Mouse (Mus musculus): ENCODE data around the gene Axin2. TPM values are rescaled to one million over a fixed set of nuclear protein-coding genes. Genes with fewer than 3 reads are reported as not detected.

Axin2 gene
- polyA plus RNA-seq, 1 experiment from 2014 or later: 5.4 TPM

DNA sequence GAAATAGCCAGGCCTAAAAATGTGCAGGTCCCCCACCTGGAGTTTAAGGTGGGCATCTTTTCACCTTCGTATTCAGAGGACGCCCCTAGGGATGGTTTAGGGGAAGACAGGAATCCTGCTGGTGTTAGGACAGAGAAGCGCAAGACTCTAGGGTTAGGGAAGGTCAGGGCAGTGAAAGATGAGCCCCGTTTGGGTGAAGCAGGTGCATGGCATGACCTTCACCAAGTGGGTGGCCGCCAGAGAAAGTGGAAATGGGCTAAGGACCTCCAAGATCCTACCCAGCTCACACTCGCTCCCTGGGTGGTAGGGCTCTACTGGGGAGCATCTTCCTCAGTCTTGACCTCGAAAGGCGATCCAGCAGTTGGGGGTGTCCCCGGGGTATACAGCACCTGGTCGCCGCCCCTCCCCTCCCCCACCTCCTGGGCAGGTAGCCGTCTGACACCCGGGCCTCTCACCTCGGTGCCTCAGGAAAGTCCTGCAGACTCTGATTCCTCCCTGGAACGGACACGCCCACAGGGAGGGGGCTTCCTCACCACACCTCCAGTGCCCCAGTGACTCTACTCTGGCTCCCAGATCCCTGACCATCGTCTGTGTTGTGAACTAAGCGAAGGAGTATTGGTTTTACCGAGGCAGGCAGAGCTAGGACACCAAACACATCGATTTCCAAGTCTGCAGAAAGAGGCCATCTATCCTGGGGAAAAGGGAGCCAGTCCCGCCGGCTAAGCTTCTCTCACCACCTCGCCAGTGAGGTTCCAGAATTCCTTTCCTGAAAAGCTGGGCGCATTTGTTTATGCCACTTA is 10.6 kb upstream of the Axin2 start:
- Histone ChIP-seq H3K9me3 (no peaks in the 10 kb centered on the region), H3K36me3 (no peaks in the 10 kb centered on the region), H3K4me3 (replicated peaks) (no peak overlapping the region), H3K4me1 (replicated peaks) (peaks cover 10% of the 10 kb centered on the region), H3K9ac (no peak overlapping the region), H3K4me2 (replicated peaks) (peak overlapping the region; percentile 55), H3K27ac (no peak overlapping the region), H3K27me3 (replicated peaks) (no peaks in the 10 kb centered on the region; the same call in 1 of the 2 replicates)
- peak; percentile 36; the same call in 1 of the 2 replicates for ATAC-seq
- 10% methylated on average over 24 of the region's 24 CpGs for WGBS

DNA sequence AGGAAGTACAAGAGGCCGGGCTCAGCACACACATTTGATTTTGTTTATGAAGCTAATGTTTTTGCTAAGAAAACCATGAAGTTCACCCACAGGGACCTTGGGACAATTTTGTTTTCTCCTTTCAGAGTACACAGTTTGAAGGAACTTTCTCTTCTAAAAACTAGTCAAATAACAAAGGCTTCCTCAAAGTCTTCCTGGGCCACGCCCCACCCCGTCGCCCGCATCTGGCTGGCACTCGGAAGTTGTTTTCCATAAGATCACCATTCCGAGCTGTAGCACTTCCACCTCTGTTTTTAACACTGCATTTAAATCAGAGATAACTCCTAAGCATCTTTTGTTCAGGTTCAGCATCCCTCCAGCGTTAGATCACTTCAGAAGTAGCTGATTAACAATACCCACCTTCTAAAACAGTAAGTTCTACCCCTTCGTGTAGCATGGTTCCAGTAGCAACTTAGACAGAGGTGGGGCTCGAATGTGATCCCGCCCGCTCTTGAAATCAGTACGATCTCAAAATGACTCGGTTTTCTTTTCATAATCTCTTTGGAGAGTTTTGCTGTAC is 9.7 kb upstream of the Axin2 start:
- 4% methylated on average over 14 of the region's 14 CpGs for WGBS

DNA sequence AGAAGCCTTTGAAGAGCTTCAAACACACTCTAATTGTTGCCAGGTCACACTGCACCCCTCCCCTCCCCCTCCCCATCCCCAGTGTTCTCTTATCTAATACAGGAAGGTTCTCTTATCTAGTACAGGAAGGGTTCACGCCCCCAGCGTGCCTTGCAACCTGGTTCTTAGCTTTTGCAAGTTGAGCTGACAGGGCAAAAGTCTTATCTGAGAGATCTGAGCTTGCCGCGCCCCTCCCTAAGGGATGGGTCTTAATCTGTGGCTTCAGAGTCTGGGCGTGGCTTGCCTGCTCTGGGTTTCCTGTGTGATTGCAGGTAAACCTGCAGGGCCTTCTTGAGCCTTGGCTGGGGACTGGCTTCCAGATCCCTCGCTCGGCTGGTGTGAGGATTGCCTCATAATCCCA is 9.2 kb upstream of the Axin2 start:
- Histone ChIP-seq H3K4me1 (replicated peaks) (peaks cover 10% of the 10 kb centered on the region), H3K4me2 (replicated peaks) (peak overlapping the region; percentile 55), H3K36me3 (no peaks in the 10 kb centered on the region), H3K27me3 (replicated peaks) (no peaks in the 10 kb centered on the region; the same call in 1 of the 2 replicates), H3K4me3 (replicated peaks) (no peak overlapping the region), H3K9me3 (no peaks in the 10 kb centered on the region), H3K27ac (0 out of 2 replicates have a peak overlapping the region, but pooled peaks have one; percentile 54), H3K9ac (no peak overlapping the region)
- WGBS: 27% methylated on average over 7 of the region's 7 CpGs
- ATAC-seq: peak; percentile 76

More for the DNA sequence above, 9.7 kb upstream of the Axin2 start:
- Histone ChIP-seq H3K27ac (0 out of 2 replicates have a peak overlapping the region, but pooled peaks have one; percentile 54), H3K4me2 (replicated peaks) (peak overlapping the region; percentile 55), H3K4me1 (replicated peaks) (peaks cover 10% of the 10 kb centered on the region), H3K9me3 (no peaks in the 10 kb centered on the region), H3K4me3 (replicated peaks) (no peak overlapping the region), H3K27me3 (replicated peaks) (no peaks in the 10 kb centered on the region; the same call in 1 of the 2 replicates), H3K36me3 (no peaks in the 10 kb centered on the region), H3K9ac (no peak overlapping the region)
- peak; percentile 5 for ATAC-seq

DNA sequence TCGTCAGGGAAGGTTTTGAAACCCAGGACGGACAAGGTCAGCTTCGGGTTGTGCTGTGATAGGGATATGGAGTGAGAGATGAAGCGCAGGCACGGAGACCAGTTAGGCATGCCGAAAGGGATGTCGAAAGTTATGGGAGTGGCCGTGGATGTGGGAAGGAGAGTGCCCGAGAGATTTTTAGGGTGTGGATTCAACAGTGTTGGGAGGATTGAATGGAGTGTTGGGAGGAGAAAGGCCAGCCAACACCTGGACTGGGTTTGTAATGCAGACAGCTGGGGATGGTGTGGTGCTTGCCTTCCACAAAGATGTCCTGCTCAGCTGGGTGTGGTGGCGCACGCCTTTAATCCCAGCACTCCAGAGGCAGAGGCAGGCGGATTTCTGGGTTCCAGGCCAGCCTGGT is 8.0 kb upstream of the Axin2 start:
- Histone ChIP-seq H3K4me2 (replicated peaks) (no peak overlapping the region), H3K27ac (no peak overlapping the region), H3K27me3 (replicated peaks) (no peaks in the 10 kb centered on the region; the same call in 1 of the 2 replicates), H3K9me3 (no peaks in the 10 kb centered on the region), H3K4me3 (replicated peaks) (no peak overlapping the region), H3K4me1 (replicated peaks) (peaks cover 10% of the 10 kb centered on the region), H3K9ac (no peak overlapping the region), H3K36me3 (no peaks in the 10 kb centered on the region)
- no peak for ATAC-seq
- 95% methylated on average over 12 of the region's 12 CpGs for WGBS

DNA sequence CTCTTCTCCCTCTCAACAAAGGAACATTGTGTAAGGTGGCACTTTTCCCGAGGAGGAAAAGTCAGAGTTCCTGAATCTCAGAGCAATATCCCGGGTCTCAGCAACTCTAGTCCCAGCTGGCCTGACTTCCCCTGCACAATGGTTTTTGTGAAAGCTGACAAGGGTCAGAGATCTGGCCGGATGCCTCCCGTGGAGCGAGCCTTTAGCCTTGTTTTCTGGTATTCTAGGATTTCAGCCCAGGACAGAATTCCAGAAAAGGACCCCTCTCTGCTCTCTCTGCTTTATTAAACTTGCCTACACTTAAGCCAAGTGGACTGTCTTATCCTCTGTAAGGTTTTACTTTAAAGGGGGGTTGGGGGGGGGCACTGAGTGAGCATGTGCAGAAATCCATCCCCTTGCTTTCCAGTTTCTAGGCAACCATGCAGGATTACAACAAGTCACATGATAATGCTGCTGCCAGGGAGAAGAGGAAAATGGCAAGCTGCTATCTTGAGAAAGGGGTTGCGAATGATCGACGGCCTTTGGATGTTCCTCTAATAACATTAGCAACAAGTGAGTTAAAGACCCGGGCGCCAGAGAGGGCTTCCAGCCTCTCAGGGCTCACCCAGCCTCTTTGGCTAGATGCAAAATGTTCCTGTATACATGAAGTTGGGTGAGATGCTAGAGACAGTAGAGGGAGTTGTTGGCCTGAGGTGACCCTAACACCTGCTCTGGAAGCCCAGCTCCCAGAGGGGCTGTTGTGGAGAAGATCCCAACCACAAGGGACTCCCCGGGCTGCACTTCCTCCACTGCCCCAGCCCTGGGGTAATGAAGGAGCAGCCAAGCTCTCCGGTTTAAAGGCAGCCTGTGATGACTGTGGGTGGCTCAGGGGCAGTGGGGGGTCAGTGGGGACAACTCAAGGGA is 2.5 kb upstream of the Axin2 start:
- H3K27me3 ChIP-seq (replicated peaks): no peaks in the 10 kb centered on the region
- H3K4me2 ChIP-seq (replicated peaks): no peak overlapping the region
- 0 out of 2 replicates have a peak, but pooled peaks cover 8% of the 10 kb centered on the region for H3K4me1 ChIP-seq (replicated peaks)
- 32% methylated on average over 12 of the region's 12 CpGs for WGBS
- H3K27ac ChIP-seq: no peak overlapping the region
- no peak for ATAC-seq
- H3K36me3 ChIP-seq: no peaks in the 10 kb centered on the region
- no peak overlapping the region for H3K9ac ChIP-seq
- no peaks in the 10 kb centered on the region for H3K9me3 ChIP-seq
- H3K4me3 ChIP-seq (replicated peaks): no peak overlapping the region

DNA sequence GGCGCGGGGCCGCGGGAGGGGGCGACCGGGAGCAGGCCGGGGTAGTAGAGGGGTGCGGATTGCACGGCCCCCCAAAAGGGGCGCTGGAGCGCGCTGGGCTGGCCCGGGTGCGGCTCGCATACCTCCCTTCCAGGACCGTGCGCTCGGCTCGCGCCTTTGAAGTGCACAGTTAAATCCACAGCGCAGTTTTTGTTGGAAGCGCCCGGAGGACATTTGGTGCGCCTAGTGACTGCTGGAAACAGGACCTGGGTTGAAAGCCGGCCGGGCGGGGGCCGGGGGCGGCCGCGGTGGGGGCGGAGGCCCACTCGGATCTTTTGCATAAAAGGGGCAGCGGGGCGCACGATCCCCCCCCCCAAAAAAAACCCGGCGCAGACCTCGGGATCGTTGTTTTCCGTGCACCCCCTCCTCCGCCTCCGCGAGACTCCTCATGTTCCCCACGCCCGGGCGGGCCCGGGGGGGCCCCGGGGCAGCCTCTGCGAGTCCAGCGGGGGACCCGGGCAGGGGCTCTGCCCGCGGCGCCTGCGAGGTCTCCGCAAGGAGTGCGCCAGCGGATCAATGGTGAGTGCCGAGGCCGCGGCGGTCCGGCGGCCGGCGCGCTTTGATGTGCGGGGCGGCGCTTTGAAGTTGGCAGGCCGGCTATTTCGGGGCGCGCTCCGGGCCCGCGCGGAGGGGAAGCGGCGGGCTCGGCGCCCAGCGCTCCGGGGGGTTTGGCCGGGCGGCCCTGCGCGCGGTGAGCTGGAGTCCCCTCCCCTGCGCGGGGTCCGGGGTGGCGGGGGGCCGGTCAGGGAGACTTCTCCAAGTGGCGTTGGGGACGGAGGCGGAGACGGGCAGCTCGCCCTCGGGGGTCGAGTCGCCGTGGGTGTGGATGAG is 722 bp downstream of the Axin2 start:
- Histone ChIP-seq H3K4me1 (replicated peaks) (peaks cover 31% of the 10 kb centered on the region), H3K9ac (peak overlapping the region; percentile 92), H3K36me3 (no peaks in the 10 kb centered on the region), H3K27me3 (replicated peaks) (no peaks in the 10 kb centered on the region), H3K4me2 (replicated peaks) (peak overlapping the region; percentile 88), H3K27ac (peak overlapping the region; percentile 100), H3K9me3 (no peaks in the 10 kb centered on the region), H3K4me3 (replicated peaks) (peak overlapping the region; percentile 86)
- under 1% methylated on average over 98 of the region's 104 CpGs for WGBS
- peak; percentile 88 for ATAC-seq

DNA sequence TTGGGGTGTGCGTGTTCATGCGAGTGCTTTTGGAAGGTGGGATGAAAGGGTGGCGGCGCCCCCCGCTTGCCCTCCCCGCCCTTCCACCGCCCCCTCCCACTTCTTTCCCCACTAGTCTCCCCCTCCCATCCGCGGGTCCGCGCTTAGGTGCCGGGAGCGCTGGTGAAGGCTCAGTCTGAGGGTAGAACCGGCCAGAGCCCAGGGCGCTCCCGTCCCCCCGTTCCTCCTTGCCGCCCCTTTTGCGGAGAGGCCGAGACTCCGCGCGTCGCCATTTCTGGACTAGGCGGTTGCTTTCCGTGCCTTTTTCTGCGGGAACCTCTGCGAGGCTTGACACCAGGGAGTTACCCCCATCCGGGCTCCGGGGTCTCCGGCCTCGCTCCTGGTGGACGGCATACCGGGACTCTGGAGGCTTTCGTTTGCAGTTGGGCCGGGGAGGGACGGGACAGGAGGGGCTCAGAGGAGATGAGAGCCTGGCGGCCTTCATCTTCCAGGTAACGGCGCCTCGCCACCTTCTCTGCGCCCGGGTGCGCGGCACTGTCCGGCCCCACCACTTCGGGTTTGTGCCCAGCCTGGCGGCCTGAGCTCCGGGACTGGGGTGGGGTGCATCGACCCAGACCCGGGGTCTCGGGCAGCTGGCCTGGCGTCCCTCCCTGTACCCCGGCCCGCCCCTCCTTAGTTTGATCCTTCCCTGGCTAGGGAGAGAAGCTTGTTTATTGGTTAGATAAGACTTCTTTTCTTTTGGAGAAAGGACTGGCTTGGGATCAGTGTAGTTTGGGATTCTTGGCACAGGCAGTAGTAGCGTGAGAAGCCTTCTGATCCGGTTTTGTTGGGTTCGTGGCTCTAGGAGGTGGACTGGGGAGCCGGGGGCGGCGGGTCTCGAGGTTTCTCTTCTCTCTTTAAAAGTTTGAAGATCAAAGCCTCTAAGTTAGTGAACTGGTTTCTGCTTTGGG is 1.6 kb downstream of the Axin2 start:
- Histone ChIP-seq H3K4me3 (replicated peaks) (peak overlapping the region; percentile 86), H3K9ac (peak overlapping the region; percentile 92), H3K9me3 (no peaks in the 10 kb centered on the region), H3K27me3 (replicated peaks) (no peaks in the 10 kb centered on the region), H3K4me2 (replicated peaks) (peak overlapping the region; percentile 88), H3K36me3 (no peaks in the 10 kb centered on the region), H3K4me1 (replicated peaks) (peaks cover 37% of the 10 kb centered on the region), H3K27ac (peak overlapping the region; percentile 100)
- ATAC-seq: 0 out of 2 replicates have a peak, but pooled peaks have one; percentile 13
- under 1% methylated on average over 58 of the region's 62 CpGs for WGBS

DNA sequence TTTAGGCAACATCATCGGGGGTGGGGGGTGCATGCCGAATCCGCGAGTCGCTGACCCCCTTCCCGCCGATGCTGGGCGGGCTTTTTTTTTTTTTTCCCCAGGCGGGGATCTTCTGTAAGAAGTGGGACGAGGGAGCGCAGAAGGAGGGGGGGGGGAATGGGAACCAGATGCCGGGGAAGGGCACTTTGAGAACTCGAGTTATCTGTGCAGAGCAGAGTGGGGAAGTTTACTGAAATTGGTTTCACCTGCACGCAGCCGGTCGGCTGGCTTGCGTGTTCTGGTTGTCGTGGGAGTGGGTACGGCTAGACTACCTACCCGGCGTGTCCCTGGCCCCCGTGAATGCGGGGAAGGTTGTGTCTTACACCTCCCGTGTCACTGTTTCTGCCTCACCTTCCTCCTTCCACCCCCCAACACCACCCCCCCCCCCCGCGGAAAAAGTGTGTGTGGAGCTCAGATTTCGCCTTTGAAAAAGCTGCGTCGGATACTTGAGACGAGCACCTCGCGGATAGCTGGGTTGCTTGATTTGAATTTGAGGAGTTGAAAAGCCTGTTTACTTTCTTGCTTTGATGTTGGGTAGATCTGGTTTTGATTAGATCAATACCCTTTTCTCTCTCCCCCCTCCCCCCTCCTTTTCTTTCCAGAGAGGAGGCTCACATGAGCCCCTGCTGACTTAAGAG is 2.5 kb downstream of the Axin2 start:
- Histone ChIP-seq H3K9me3 (no peaks in the 10 kb centered on the region), H3K9ac (peak overlapping the region; percentile 92), H3K4me1 (replicated peaks) (peaks cover 36% of the 10 kb centered on the region), H3K36me3 (no peaks in the 10 kb centered on the region), H3K27me3 (replicated peaks) (no peaks in the 10 kb centered on the region), H3K4me2 (replicated peaks) (peak overlapping the region; percentile 88), H3K4me3 (replicated peaks) (peak overlapping the region; percentile 86), H3K27ac (peak overlapping the region; percentile 100; the same call in 1 of the 2 replicates)
- no peak for ATAC-seq
- under 1% methylated on average over 29 of the region's 32 CpGs for WGBS

DNA sequence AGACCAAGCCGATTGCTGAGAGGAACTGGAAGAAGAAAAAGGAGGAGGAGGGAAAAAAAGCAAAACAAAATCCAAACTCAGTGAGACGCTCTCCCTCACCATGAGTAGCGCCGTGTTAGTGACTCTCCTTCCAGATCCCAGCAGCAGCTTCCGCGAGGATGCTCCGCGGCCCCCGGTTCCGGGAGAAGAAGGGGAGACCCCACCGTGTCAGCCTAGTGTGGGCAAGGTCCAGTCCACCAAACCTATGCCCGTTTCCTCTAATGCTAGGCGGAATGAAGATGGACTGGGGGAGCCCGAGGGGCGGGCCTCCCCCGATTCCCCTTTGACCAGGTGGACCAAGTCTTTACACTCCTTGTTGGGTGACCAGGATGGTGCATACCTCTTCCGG is 3.0 kb downstream of the Axin2 start:
- Histone ChIP-seq H3K9me3 (no peaks in the 10 kb centered on the region), H3K9ac (peak overlapping the region; percentile 92), H3K4me1 (replicated peaks) (peaks cover 32% of the 10 kb centered on the region), H3K4me2 (replicated peaks) (peak overlapping the region; percentile 88), H3K27ac (no peak overlapping the region), H3K27me3 (replicated peaks) (no peaks in the 10 kb centered on the region), H3K36me3 (no peaks in the 10 kb centered on the region), H3K4me3 (replicated peaks) (peak overlapping the region; percentile 86)
- WGBS: 8% methylated on average over 17 of the region's 17 CpGs
- no peak for ATAC-seq

DNA sequence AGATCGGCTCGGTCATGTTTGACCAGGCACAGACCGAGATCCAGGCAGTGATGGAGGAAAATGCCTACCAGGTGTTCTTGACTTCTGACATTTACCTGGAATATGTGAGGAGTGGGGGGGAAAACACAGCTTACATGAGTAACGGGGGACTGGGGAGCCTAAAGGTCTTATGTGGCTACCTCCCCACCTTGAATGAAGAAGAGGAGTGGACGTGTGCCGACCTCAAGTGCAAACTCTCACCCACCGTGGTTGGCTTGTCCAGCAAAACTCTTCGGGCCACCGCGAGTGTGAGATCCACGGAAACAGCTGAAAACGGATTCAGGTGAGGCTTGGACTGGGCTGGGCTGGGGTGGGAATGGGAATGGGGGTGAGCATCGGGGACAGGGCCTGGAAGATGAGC is 3.6 kb downstream of the Axin2 start:
- H3K36me3 ChIP-seq: no peaks in the 10 kb centered on the region
- H3K27ac ChIP-seq: no peak overlapping the region
- H3K9ac ChIP-seq: peak overlapping the region; percentile 28; the same call in 1 of the 2 replicates
- H3K27me3 ChIP-seq (replicated peaks): no peaks in the 10 kb centered on the region
- no peak for ATAC-seq
- peaks cover 36% of the 10 kb centered on the region for H3K4me1 ChIP-seq (replicated peaks)
- WGBS: 45% methylated on average over 13 of the region's 13 CpGs
- H3K4me2 ChIP-seq (replicated peaks): peak overlapping the region; percentile 88
- H3K9me3 ChIP-seq: no peaks in the 10 kb centered on the region
- peak overlapping the region; percentile 86 for H3K4me3 ChIP-seq (replicated peaks)

All from intestine, embryonic 15.5 days (tissue).